Mouse (Mus musculus) cerebellum, adult (tissue): ENCODE data around the gene Acox3.

Experiments used
- ATAC-seq: cut with Nextera tagmentation; 2 replicates; pipeline ENCODE4 v1.9.2; 2017; ENCODE audit warnings: mild to moderate bottlenecking, moderate library complexity, mixed read lengths; ENCODE audit not compliant: insufficient number of reproducible peaks, low FRiP score, low TSS enrichment

The Acox3 gene

DNA sequence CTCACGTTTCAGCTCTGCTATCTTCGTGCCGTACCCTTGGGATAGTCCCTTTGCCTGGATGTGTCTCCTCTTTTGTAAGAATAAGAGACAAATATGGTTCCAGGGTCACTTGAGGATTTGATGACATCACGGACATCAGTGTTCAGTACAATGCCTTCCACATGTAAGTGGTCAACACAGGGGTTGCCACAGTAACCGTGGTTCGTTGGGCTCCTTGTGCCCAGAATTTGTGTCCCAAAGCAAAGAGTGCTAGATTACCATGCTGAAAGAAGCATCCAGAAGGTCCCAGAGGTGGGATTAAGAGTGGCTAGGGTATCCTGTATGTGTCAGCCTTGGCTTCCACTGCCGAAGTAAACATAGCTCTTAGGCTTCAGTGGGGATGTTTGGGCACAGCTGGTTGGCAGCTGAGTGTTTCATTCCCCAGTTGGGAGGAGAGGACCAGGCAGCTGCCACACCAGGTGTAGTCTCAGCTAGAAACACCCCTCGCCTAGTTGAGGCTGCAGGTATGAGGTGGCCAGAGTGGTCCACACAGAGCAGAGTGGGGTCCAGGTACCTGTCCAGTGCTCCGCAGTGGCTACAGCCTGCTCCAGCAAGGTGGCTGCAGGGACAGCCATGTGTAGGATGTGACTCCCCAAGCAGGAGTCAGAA lies 60.7 kb downstream of the Acox3 start:
- no peak for ATAC-seq

DNA sequence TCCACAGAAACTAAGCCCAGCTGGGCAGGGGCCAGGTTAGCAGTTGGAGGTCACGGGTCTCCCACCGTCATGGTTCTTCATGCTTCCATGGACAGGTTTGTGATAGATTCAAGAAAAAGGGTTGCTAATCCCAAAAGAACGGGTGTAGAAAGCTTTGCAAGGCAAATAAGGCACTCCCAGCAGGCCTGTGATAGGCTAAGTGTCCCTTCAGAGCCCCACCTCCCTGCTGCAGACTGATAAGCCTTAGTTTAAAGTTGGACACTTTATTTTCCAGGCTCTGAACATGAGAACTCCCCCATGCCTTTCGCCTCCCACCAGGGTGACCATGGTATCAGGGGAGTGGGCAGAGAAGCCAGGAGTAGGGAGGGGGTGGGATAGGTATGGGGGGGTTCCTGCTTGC lies 61.2 kb downstream of the Acox3 start:
- ATAC-seq, result no peak

DNA sequence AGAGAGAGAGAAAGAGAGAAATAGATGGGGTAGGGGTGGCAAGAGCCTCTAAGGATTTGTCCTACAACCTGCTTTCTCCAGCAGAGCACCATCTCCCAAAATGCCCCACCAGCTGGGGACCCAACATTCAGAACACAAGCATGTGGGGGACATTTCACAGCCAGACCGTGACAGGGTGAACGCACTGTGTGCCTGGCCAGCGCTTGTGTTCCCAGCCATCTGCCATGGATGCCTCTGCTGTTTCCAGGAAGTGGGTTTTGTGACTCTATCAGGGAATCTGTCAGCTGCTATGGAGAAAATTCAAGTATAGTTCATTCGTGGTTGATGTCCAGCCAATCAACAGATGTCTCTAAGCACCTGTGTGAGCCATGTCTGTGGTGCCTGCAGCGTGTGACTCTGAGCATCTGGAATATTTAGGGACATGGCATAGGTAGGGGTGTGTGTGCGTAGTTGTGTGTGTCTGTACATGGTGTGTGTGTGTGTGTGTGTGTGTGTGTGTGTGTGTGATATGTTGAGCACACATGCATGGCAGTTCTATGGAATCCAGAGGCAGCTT lies 63.2 kb downstream of the Acox3 start:
- ATAC-seq, result no peak

DNA sequence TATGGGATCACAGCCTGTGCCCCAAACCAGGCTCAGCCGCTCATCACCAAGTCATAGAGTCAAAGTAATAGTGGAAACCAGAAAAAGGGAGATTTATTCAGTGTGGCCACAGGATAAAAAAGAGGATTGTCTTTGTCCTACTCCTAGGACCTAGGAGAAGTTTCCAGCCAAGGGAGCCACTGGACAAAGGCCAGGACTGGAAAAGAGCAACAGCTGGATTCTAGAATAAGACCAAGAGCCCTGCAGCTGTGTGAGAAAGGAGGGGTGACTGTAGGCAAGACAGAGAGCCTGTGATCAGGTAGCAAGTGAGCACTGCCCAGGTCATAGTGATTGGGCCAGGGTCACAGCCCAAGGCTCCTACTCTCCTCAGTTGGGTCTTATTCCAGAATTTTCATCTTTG lies 64.1 kb downstream of the Acox3 start:
- no peak for ATAC-seq

DNA sequence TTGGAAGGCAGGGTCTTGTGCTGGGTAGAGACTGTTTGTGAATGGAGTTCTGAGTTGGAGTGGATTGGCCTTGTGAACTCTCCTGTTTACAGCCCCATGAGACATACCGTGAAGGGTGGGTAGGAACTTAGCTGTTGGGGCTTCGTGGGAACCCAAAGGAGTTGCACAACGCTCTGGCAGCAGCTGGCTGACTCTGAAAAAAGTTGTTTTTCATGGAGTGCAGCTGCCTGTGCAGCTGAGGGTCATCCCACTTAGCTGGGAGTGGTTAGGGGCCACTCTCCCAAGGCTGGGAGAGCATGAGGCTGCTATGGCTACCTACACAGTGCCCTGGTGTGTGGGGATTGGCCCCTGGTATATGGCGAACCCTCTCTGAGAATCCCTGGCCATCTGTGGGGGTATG lies 64.7 kb downstream of the Acox3 start:
- ATAC-seq, result no peak

DNA sequence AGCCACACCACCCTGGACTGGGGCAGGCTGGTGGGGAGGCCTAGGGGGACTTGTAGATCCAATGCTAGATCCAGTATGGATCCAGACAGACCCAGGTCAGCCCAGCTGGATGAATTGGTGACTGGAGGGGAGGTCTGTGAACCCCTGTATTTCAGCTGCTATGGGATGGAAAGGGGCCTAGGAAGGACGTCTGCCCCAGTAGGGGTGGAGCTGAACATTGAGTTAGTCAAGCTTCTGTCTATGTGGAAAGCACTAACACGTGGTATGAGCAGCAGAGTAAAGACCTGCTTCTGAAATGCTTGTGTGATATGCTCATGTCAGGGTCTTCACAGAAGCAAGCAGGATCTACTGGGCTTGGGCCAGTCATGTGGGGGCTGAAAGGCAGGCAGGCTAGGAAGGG lies 65.4 kb downstream of the Acox3 start:
- no peak for ATAC-seq

DNA sequence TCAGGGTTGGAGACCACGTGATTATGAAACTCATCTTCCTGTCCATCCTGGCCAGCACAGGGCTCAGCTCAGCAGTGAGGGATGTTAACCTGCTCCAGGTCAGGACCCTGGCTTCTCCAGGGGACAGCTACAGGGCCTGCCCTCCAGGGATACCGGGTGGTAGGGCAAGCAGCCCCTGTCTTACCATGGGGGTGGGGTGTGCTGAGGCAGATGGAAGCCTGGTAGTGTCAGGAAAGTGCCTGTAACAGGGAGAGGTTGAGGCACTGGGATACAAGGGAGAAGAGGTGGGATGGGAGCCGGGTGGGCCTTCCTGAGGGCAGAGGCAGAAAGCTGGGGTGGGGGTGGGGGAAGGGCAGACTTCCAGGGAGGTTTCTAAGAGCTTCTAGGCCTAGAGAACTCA lies 69.5 kb downstream of the Acox3 start:
- ATAC-seq, result no peak

DNA sequence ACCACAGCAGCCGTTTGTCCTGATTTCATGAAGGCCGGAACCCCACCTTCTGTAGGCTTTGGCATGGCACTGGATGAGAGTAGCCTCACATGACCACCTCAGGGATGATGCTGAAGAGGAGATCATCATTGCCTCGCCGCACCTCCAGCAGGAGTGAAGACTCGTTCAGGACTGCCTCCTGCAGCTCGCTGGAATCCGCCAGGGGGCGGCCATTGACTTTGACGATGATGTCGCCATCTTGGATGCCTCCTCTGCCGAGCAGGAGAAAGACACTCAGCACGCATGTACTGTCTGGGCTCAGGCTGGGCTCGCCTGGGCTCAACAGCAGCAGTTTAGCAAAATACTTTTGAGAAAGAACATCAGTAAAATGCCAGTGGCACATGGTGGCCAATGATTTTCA lies 70.0 kb downstream of the Acox3 start:
- ATAC-seq, result no peak

DNA sequence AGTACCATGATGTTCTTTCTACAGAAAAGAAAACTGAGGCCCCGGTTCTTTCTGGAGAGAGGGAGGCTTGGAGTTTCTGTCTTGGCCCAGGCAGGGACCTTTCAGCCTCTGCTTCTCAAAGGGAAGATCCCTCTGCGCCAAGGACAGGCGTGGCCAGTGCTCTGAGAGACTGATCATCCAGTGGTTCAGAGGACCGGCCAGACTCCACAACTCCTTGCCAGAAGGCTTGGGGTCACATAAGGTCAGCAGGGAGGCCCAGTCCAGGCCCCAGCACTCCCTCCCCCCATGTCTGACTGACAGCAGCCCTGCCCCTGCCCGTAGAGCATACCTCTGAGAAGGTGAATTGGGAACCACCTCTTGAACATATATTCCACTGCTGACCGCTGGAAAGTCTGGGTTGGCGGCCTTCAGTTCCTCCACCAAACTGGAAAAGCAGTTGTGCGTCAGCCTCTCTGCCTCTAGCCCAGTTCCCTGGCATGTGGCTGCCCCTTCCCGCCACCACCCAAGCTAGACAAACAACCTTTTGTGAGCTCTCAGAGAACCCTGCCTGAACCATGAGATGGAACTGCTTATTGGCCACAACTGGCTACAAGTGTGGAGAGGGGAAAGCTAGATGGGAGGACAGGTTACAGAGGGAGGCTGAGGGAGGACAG lies 71.0 kb downstream of the Acox3 start:
- no peak for ATAC-seq

DNA sequence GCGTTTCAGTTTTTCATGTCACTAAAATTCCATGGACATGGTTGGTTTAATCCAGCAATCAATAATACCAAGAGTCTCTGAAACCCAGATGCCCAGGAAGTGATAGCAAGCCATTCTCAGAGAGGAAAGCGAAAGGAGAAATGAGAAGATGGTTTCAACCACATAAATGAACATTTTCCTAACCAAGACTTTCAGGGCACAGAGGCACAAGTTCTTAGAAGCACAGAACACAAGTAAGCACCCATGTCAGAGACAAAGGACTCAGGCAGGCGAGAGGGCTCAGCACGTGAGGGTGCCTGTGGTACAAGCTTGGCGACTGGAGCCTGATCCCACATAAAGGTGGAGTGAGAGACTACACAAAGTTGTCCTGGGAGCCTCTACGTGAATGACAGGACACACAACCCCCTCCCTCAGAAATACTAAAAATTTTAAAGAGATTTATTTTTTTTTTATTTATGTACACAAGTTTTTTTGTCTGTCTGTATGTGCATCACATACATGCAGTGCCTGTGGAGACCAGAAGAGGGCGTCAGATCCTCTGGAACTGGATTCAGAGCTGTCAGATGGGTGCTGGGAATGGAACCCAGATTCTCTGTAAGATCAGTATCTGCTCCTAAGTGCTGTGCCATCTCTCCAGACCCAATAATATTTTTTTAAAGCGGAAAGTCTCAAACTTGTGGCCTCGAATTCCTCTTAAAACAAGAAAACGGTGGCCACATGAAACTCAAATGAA lies 73.1 kb downstream of the Acox3 start:
- no peak for ATAC-seq

DNA sequence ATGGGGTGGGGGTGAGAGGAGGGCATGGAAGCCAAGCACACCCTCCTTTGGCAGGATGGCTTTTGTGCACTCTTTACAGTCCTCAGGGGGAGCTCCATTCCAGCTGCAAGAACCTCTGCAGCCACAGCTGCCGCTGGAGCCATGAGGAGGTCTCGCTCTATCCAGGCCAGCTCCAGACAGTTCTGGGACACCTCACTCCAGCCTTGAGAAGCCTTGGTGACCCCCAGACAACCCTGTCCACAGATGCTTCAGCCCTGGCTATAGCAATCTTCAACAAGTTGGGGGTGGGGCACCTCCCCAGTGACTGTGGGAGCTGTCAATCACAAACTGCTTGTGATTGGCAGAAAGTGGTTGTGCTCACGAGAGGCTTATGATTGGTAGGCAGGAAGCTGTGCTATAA lies 76.7 kb downstream of the Acox3 start:
- no peak for ATAC-seq

DNA sequence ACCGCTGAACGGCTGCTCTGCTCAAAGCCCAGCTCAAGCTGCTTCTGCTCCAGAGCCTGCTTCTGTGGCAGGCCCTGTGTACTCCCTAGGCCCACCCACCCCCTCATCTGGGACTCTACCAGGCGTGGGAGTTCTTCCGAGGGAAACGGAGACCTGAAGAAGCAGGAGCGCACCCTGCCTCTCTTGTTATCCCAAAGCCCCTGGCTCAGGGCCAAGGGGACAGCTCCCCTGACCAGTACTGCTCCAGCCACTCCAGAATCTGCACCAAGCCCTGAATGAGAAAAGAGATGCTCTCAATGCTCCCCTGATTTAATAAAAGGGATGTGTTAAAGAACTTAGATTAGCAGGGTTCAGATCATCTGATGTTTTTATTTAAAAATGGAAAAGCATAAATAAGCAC lies 78.4 kb downstream of the Acox3 start:
- ATAC-seq, result no peak

DNA sequence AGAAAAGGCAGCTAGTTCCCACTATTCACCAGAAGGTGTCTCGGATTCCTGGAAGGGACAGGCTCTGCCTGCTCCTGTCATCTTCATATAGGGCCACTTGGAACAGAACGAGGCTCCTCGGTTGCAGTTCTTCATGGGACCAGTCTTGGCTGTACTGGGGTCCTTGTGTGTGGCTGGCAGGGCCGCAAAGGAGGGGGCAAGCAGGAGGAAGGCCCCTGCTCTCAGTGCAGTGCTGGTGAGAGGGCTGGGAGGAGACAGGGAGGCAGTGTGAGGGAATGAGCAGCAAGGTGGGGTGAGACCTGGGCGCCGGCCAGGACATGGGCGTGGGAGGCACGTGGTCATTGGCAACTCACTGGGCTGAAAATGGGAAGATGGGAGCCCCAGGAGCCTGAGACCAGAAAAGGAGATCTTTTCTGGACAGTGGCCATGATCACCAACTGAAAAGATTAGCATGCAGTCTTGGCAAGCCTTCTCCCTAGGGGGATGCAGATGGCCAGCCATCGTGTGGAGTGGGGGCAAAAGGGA lies 79.2 kb downstream of the Acox3 start:
- no peak for ATAC-seq
